Mouse (Mus musculus) liver, embryonic 12.5 days (tissue): ENCODE data around the gene Tep1. TPM values are rescaled to one million over a fixed set of nuclear protein-coding genes. Genes with fewer than 3 reads are reported as not detected.
A peak's percentile ranks its signal among the peaks of the same experiment; 100 is the strongest.
"Not testable (repeated sequence)": the region's sequence is repeated elsewhere in the genome, so short reads cannot be mapped to it uniquely, and the experiment has no call there.

Experiments used
- ATAC-seq: fragments of 200-750 bp; cut with Nextera tagmentation; 2 replicates; pipeline ENCODE4 v1.8.0; 2017; ENCODE audit warnings: moderate number of reproducible peaks, mild to moderate bottlenecking, moderate library complexity
- H3K27ac ChIP-seq: fragments of 300-500 bp; sonication (generic); 2 replicates; pipeline ENCODE4 v1.5.1; 2016; ENCODE audit warnings: mild to moderate bottlenecking
- H3K27me3 ChIP-seq: fragments of 300-500 bp; sonication (generic); replicated peaks from 2 replicates; pipeline ENCODE4 v1.6.1; 2016; ENCODE audit warnings: mild to moderate bottlenecking, moderate library complexity
- H3K36me3 ChIP-seq: fragments of 300-500 bp; sonication (generic); 2 replicates; pipeline ENCODE4 v1.6.1; 2016; ENCODE audit warnings: mild to moderate bottlenecking, moderate library complexity
- H3K4me1 ChIP-seq: fragments of 300-500 bp; sonication (generic); 2 replicates; pipeline ENCODE4 v1.6.1; 2016
- H3K4me2 ChIP-seq: fragments of 300-500 bp; sonication (generic); 2 replicates; pipeline ENCODE4 v1.6.1; 2016; ENCODE audit warnings: mild to moderate bottlenecking, moderate library complexity
- H3K4me3 ChIP-seq: fragments of 300-500 bp; sonication (generic); 2 replicates; pipeline ENCODE4 v1.5.1; 2016; ENCODE audit warnings: mild to moderate bottlenecking, moderate library complexity
- H3K9ac ChIP-seq: fragments of 300-500 bp; sonication (generic); 2 replicates; pipeline ENCODE4 v1.6.1; 2016; ENCODE audit warnings: mild to moderate bottlenecking, moderate library complexity
- H3K9me3 ChIP-seq: fragments of 300-500 bp; sonication (generic); replicated peaks from 2 replicates; pipeline ENCODE4 v1.6.1; 2016; ENCODE audit warnings: mild to moderate bottlenecking, moderate library complexity
- WGBS: fragments of 180-500 bp; shearing (Covaris S2); methylation state at CpG from one replicate; pipeline ENCODE4 v1.1.7; 2016; ENCODE audit not compliant: insufficient replicate concordance; 5-methylcytosine and 5-hydroxymethylcytosine counted together
- polyA plus RNA-seq: library from polyadenylated mRNA; unstranded; fragments of >200 nt; fragmentation: Nextera tagmentation; extraction: Ambion mirVana; gene quantifications from 2 replicates; pipeline ENCODE4 v1.2.1, GENCODE M21; 2016

Tep1 gene
- polyA plus RNA-seq, 1 experiment from 2014 or later = 2.2 TPM

DNA sequence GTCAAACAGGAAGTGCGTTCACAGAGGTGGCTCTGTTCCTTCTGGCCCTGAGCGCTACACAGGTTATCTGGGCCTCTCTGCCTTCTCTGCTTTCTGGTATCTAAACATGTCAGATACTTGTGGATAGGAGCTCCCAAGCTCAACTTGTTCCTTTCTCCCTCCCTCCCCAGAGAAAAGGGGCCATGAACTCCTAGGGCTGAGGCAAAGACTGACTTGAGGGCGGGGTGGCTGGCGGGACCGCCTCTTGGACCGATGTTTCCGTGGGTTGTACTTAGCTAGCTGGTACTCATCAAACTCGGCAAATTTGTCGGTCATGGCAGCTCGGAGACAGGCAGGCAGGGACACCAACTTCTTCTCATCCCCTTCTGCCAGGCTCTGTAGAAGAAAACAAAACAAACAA lies 7.7 kb downstream of the Tep1 start:
- Histone ChIP-seq H3K27ac (no peak overlapping the region), H3K9ac (no peak overlapping the region), H3K4me2 (no peak overlapping the region), H3K9me3 (no peaks in the 10 kb centered on the region), H3K4me1 (0 out of 2 replicates have a peak, but pooled peaks cover 3% of the 10 kb centered on the region), H3K4me3 (no peak overlapping the region), H3K36me3 (peaks cover 13% of the 10 kb centered on the region; the same call in 1 of the 2 replicates), H3K27me3 (no peaks in the 10 kb centered on the region)
- 72% methylated on average over 10 of the region's 10 CpGs for WGBS
- no peak for ATAC-seq

GRCm38 (mm10) chr14:50855788-50856187 lies 14.6 kb downstream of the Tep1 start:
- no peak for ATAC-seq
- Histone ChIP-seq H3K9ac (no peak overlapping the region), H3K4me2 (no peak overlapping the region), H3K9me3 (no peaks in the 10 kb centered on the region), H3K27ac (no peak overlapping the region), H3K4me1 (no peaks in the 10 kb centered on the region), H3K4me3 (no peak overlapping the region), H3K36me3 (peaks cover 9% of the 10 kb centered on the region), H3K27me3 (no peaks in the 10 kb centered on the region)
- 71% methylated on average over 5 of the region's 5 CpGs for WGBS

GRCm38 (mm10) chr14:50837236-50837635 lies 33.1 kb downstream of the Tep1 start:
- Histone ChIP-seq H3K9ac (no peak overlapping the region), H3K36me3 (no peaks in the 10 kb centered on the region), H3K4me2 (no peak overlapping the region), H3K27me3 (no peaks in the 10 kb centered on the region), H3K27ac (no peak overlapping the region), H3K9me3 (no peaks in the 10 kb centered on the region), H3K4me1 (no peaks in the 10 kb centered on the region), H3K4me3 (no peak overlapping the region)
- no peak for ATAC-seq
- WGBS = 73% methylated on average over 6 of the region's 6 CpGs

- Histone ChIP-seq H3K4me2 (no peak overlapping the region), H3K9me3 (no peaks in the 10 kb centered on the region), H3K27me3 (no peaks in the 10 kb centered on the region), H3K9ac (no peak overlapping the region), H3K4me1 (no peaks in the 10 kb centered on the region), H3K4me3 (no peak overlapping the region), H3K27ac (no peak overlapping the region), H3K36me3 (no peaks in the 10 kb centered on the region)
- 29% methylated on average over 2 of the region's 2 CpGs for WGBS
- no peak for ATAC-seq
These were observed 35.9 kb downstream of the Tep1 start for GRCm38 (mm10) chr14:50834435-50834834.

DNA sequence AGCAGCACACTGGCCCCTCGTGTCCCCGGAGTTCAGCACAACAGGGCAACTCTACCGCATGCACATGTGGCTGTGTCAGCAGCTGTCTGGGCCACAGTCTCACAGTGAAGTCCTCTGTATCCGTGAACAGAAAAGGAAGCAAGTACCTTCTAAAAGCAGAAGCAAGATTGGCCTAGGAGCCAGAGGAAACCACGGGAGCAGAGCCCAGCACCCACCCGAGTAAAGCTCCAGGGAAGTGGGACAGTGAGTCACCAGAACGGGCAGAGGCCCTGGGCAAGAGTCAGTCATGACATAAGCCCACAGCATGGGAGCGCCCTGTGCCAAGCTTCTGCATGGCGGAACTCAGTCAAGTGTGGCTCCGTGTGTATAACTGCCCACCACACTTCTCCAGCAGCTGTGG lies 36.4 kb downstream of the Tep1 start:
- no peak overlapping the region for H3K4me2 ChIP-seq

GRCm38 (mm10) chr14:50829878-50830277 lies 40.5 kb downstream of the Tep1 start:
- H3K9me3 ChIP-seq = no peaks in the 10 kb centered on the region
- H3K4me1 ChIP-seq = no peaks in the 10 kb centered on the region
- WGBS = 59% methylated on average over 3 of the region's 3 CpGs
- H3K4me3 ChIP-seq = no peak overlapping the region
- no peak for ATAC-seq
- H3K9ac ChIP-seq = no peak overlapping the region
- H3K36me3 ChIP-seq = no peaks in the 10 kb centered on the region
- H3K27ac ChIP-seq = no peak overlapping the region
- H3K4me2 ChIP-seq = no peak overlapping the region
- H3K27me3 ChIP-seq = no peaks in the 10 kb centered on the region

More for the DNA sequence above, 36.4 kb downstream of the Tep1 start:
- Histone ChIP-seq H3K4me3 (no peak overlapping the region), H3K4me1 (no peaks in the 10 kb centered on the region), H3K9me3 (no peaks in the 10 kb centered on the region), H3K36me3 (no peaks in the 10 kb centered on the region), H3K27ac (no peak overlapping the region), H3K27me3 (no peaks in the 10 kb centered on the region), H3K9ac (no peak overlapping the region)
- peak; percentile 46; the same call in 1 of the 2 replicates for ATAC-seq
- 50% methylated on average over 10 of the region's 10 CpGs for WGBS

DNA sequence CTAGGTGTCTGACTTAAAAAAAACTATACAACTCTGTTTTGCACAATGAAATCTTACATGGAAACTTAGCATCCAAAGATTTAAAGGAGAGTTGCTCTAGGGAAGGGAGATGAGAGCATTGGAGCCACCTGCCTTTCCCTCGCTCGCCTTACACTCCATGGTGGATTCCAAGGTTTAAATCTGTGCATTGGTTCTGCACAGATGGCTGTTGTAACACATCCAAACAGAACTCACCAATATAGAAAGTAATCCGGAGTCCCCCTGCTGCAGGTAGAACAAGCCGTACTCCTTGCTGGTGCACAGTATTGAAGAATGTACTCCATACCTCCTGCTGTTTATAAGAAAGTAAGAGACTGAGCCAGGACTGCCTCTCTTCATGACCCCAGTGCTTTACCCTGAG lies 43.8 kb downstream of the Tep1 start:
- peaks cover 21% of the 10 kb centered on the region for H3K36me3 ChIP-seq
- no peaks in the 10 kb centered on the region for H3K27me3 ChIP-seq
- ATAC-seq = no peak
- H3K4me1 ChIP-seq = no peaks in the 10 kb centered on the region
- no peaks in the 10 kb centered on the region for H3K9me3 ChIP-seq
- H3K4me2 ChIP-seq = no peak overlapping the region
- no peak overlapping the region for H3K9ac ChIP-seq
- H3K27ac ChIP-seq = no peak overlapping the region
- WGBS = 78% methylated on average over 4 of the region's 4 CpGs
- H3K4me3 ChIP-seq = no peak overlapping the region

DNA sequence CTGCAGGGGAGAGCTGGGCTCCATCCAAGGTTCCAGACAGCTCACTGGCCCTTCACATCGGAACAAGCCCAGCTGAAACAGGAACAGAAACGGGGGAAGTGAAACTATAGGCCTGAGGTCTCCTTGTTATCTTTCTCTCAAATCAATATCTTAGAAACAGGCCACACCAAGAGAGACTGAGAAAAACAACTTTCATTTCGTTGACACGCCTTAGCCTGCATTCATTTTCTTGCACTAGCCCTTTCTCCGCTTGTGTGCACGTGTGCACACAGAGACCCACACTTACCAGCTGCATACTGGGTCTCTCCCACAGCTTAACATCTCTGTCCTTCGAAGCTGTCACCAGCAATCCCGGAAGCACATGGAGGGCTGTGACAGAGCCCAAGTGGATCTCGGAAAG lies 46.1 kb downstream of the Tep1 start:
- Histone ChIP-seq H3K27me3 (no peaks in the 10 kb centered on the region), H3K4me3 (no peak overlapping the region), H3K36me3 (peaks cover 45% of the 10 kb centered on the region), H3K27ac (no peak overlapping the region), H3K9ac (no peak overlapping the region), H3K4me1 (no peaks in the 10 kb centered on the region), H3K4me2 (no peak overlapping the region), H3K9me3 (no peaks in the 10 kb centered on the region)
- WGBS = 56% methylated on average over 9 of the region's 9 CpGs
- no peak for ATAC-seq

DNA sequence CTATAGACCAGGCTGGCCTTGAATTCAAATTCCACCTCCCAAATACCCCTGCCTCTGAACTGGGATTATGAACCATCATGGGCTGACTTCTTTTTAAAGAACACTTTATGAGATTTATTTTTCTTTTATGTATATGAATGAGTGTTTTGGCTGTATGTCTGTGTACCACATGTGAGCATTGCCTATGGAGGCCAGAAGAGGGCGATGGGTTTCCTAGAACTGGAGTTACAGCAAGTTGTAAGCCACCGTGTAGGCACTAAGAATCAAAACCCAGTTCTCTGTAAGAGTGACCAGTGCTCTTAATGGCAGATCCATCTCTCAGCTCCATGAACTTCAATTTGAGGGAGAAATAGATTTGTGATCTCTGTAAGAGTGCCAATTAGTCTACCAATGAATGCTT lies 47.1 kb downstream of the Tep1 start:
- H3K4me2 ChIP-seq = no peak overlapping the region
- H3K9me3 ChIP-seq = no peaks in the 10 kb centered on the region
- no peak overlapping the region for H3K4me3 ChIP-seq
- no peak overlapping the region for H3K27ac ChIP-seq
- H3K9ac ChIP-seq = no peak overlapping the region
- no peaks in the 10 kb centered on the region for H3K4me1 ChIP-seq
- WGBS = 75% methylated on average over 2 of the region's 2 CpGs
- no peaks in the 10 kb centered on the region for H3K27me3 ChIP-seq
- peaks cover 54% of the 10 kb centered on the region for H3K36me3 ChIP-seq
- no peak for ATAC-seq

GRCm38 (mm10) chr14:50813060-50813459 lies 57.3 kb downstream of the Tep1 start:
- no peak for ATAC-seq
- Histone ChIP-seq H3K4me3 (no peak overlapping the region), H3K9me3 (no peaks in the 10 kb centered on the region), H3K4me2 (no peak overlapping the region), H3K9ac (no peak overlapping the region), H3K36me3 (peaks cover 79% of the 10 kb centered on the region), H3K4me1 (peaks cover 10% of the 10 kb centered on the region), H3K27me3 (no peaks in the 10 kb centered on the region), H3K27ac (no peak overlapping the region)
- WGBS = 75% methylated on average over 2 of the region's 2 CpGs

GRCm38 (mm10) chr14:50807487-50808072 lies 62.8 kb downstream of the Tep1 start, which contains the start of the genes Ccnb1ip1 and Parp2:
TSS of gene Ccnb1ip1 (minus strand) at chr14:50807732.
TSS of gene Parp2 (plus strand) at chr14:50807841.
- no peaks in the 10 kb centered on the region for H3K27me3 ChIP-seq
- no peaks in the 10 kb centered on the region for H3K9me3 ChIP-seq
- H3K4me1 ChIP-seq = peaks cover 31% of the 10 kb centered on the region
- WGBS = under 1% methylated on average over 42 of the region's 42 CpGs
- H3K9ac ChIP-seq = peak within 1 kb of the TSS; percentile 85
- peak within 1 kb of the TSS; percentile 73 for H3K4me2 ChIP-seq
- peak within 1 kb of the TSS; percentile 91 for H3K27ac ChIP-seq
- peaks cover 27% of the 10 kb centered on the region for H3K36me3 ChIP-seq
- peak within 1 kb of the TSS; percentile 70 for H3K4me3 ChIP-seq
- peak; percentile 99 for ATAC-seq

DNA sequence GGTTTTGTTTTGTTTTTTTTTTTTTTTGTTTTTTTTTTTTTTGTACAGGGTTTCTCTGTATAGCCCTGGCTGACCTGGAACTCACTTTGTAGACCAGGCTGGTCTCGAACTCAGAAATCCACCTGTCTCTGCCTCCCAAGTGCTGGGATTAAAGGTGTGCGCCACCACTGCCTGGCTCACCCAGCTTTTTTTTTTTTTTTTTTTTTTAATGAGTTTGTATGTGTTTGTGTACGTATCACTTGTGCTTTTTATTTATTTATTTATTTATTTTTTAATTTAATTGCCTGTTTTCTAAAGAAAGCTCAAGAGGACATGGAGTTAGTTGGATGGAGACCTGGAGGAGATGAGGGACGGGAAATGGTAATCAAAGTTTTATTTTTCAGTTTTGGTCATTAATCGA lies 63.9 kb downstream of the Tep1 start:
- Histone ChIP-seq H3K36me3 (peaks cover 16% of the 10 kb centered on the region), H3K4me2 (peak overlapping the region; percentile 73), H3K9ac (peak overlapping the region; percentile 85; the same call in 1 of the 2 replicates), H3K27ac (peak overlapping the region; percentile 91), H3K4me3 (peak overlapping the region; percentile 70), H3K4me1 (peaks cover 34% of the 10 kb centered on the region)
- not testable (repeated sequence) for H3K27me3 ChIP-seq, H3K9me3 ChIP-seq, ATAC-seq
- WGBS = 79% methylated on average over 5 of the region's 5 CpGs

- no peak overlapping the region for H3K4me3 ChIP-seq
- peaks cover 34% of the 10 kb centered on the region for H3K4me1 ChIP-seq
- no peaks in the 10 kb centered on the region for H3K36me3 ChIP-seq
- WGBS = 65% methylated on average over 13 of the region's 13 CpGs
- H3K9me3 ChIP-seq = no peaks in the 10 kb centered on the region
- ATAC-seq = no peak
- no peak overlapping the region for H3K4me2 ChIP-seq
- no peak overlapping the region for H3K27ac ChIP-seq
- H3K27me3 ChIP-seq = no peaks in the 10 kb centered on the region
- no peak overlapping the region for H3K9ac ChIP-seq
These were observed 65.7 kb downstream of the Tep1 start for GRCm38 (mm10) chr14:50804683-50805082.
